Mouse (Mus musculus) liver, embryonic 16.5 days (tissue): ENCODE results near the gene Crtac1. TPM values are rescaled to one million over a fixed set of nuclear protein-coding genes. Genes with fewer than 3 reads are reported as not detected.

Source experiments
- ATAC-seq: fragments of 200-750 bp; cut with Nextera tagmentation; 2 replicates; pipeline ENCODE4 v1.8.0; 2017; ENCODE audit warnings: low read depth, mild to moderate bottlenecking, moderate number of reproducible peaks, moderate library complexity
- H3K27ac ChIP-seq: fragments of 300-500 bp; sonication (generic); 2 replicates; pipeline ENCODE4 v1.5.1; 2014; ENCODE audit warnings: mild to moderate bottlenecking, low read length
- H3K27me3 ChIP-seq: fragments of 300-500 bp; sonication (generic); 2 replicates; pipeline ENCODE4 v1.6.1; 2014; ENCODE audit warnings: low read depth, low read length, mixed read lengths; ENCODE audit not compliant: control insufficient read depth, insufficient read depth
- H3K36me3 ChIP-seq: fragments of 300-500 bp; sonication (generic); 2 replicates; pipeline ENCODE4 v1.6.1; 2014; ENCODE audit warnings: mild to moderate bottlenecking; ENCODE audit not compliant: control insufficient read depth, insufficient read depth
- H3K4me1 ChIP-seq: fragments of 300-500 bp; sonication (generic); 2 replicates; pipeline ENCODE4 v1.6.1; 2014; ENCODE audit warnings: low read depth, low read length, mixed read lengths; ENCODE audit not compliant: control insufficient read depth
- H3K4me2 ChIP-seq: fragments of 300-500 bp; sonication (generic); 2 replicates; pipeline ENCODE4 v1.6.1; 2014; ENCODE audit warnings: low read depth, low read length, mixed read lengths
- H3K4me3 ChIP-seq: fragments of 300-500 bp; sonication (generic); 2 replicates; pipeline ENCODE4 v1.5.1; 2014; ENCODE audit warnings: low read depth, mild to moderate bottlenecking, low read length
- H3K9ac ChIP-seq: fragments of 300-500 bp; sonication (generic); 2 replicates; pipeline ENCODE4 v1.6.1; 2014; ENCODE audit warnings: low read depth, low read length
- H3K9me3 ChIP-seq: fragments of 300-500 bp; sonication (generic); replicated peaks from 2 replicates; pipeline ENCODE4 v1.6.1; 2016; ENCODE audit warnings: low read length; ENCODE audit not compliant: control insufficient read depth
- WGBS: fragments of 180-500 bp; shearing (Covaris S2); extraction: QIAGEN DNeasy Blood & Tissue Kit; methylation state at CpG from one replicate; pipeline ENCODE4 v1.1.7; 2014; ENCODE audit not compliant: insufficient replicate concordance; 5-methylcytosine and 5-hydroxymethylcytosine counted together
- polyA plus RNA-seq: library from polyadenylated mRNA; unstranded; fragments of >200 nt; fragmentation: Nextera tagmentation; extraction: Ambion mirVana; gene quantifications from 2 replicates; pipeline ENCODE4 v1.2.1, GENCODE M21; 2015

The Crtac1 gene
- polyA plus RNA-seq, 1 experiment from 2014 or later, result 0.08 TPM

DNA sequence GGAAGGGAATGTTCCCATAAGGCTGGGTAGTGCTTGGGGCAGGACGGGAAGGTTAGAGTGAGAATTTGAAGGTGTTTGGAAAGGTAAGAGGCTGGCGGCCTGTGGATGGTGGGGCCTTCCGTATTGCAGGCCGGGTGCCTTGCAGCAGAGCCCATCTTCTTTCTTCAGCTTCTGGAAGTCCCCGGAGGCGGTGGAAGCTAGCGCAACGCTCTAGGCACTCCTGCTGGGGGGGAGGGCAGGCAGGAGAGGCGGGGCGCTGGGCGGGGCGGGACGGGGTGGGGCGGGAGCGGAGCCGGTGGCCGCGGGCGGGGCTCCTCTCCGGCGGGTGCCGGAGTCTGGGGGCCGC is 176.2 kb downstream of the Crtac1 start:
- H3K27me3 ChIP-seq, result peaks cover 18% of the 10 kb centered on the region
- H3K9ac ChIP-seq, result no peak overlapping the region
- peak overlapping the region; percentile 16; the same call in 1 of the 2 replicates for H3K4me3 ChIP-seq
- no peak overlapping the region for H3K27ac ChIP-seq
- no peak for ATAC-seq
- peak overlapping the region; percentile 38 for H3K4me2 ChIP-seq
- WGBS, result 2% methylated on average over 20 of the region's 23 CpGs
- no peaks in the 10 kb centered on the region for H3K36me3 ChIP-seq
- H3K9me3 ChIP-seq, result no peaks in the 10 kb centered on the region
- no peaks in the 10 kb centered on the region; the same call in 1 of the 2 replicates for H3K4me1 ChIP-seq

DNA sequence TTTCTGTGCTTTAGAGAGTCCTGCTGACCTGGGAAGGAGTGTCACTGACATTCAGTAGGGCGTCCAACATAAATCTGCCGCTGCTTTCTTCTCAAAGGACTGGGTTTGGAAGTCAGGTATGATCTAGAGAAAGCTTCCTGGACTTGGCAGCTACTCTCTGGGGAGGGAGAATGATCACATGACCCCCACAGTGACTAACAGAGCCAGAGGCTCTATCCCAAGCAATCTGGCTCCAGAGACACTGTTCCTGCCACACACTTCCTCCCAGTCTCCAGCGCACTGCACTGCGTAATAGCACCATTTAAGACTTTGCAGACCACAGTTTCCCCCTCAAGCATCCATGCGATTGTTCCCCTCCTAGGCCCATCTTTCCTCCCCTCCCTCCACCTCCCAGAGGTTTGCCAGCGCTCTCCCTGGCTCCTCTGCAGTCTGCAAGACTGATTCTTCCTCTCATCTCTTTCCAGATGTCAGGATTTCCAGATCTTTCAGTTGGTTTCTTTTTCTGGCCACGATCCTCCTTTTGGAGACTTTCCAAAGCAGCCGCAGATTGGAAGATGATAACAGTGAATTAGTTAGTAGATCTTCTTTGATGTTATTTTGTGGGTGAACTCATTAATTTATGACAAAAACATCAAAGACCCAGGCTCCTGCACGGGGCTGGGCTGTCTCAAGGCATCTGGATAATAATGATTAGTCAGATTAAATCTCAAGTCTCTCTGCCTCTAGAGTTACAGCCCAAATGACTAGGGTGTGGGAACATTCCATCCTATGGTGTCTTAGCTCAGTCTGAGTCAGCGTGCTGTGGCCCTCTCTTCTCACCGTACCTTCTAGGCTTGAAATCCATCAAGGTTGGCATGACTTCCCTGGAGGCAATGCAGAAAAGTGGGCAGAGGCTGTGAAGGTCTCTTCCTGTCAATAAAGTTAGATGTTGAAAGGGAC is 181.3 kb downstream of the Crtac1 start:
- Histone ChIP-seq H3K4me1 (no peaks in the 10 kb centered on the region), H3K4me3 (no peak overlapping the region), H3K27me3 (peaks cover 9% of the 10 kb centered on the region), H3K36me3 (no peaks in the 10 kb centered on the region), H3K27ac (no peak overlapping the region), H3K9me3 (no peaks in the 10 kb centered on the region), H3K4me2 (no peak overlapping the region), H3K9ac (no peak overlapping the region)
- no peak for ATAC-seq
- WGBS, result 44% methylated on average over 11 of the region's 11 CpGs

DNA sequence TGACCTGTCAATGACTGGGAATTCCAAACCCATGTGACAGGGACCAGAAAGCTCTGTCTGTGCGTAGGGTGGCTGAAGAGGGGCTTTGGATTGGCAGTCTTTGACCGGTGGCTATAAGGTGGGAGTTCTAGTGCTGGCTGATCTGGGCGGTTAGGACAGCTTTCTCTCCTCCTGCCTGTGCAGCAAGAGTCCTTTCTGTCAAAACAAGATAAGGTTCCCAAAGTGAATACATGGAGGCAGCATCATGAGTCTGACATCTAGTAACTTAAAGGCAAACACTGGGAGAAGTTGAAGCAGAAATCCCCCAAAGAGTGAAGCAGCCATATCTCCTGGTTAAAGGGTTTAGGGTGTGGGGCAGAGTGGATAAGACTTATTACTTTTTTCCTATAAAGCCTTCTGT is 184.1 kb downstream of the Crtac1 start, which contains the start of gene Golga7b:
TSS of gene Golga7b (plus strand) at position 56 of the 400 bp plus-strand sequence.
- Histone ChIP-seq H3K4me3 (no peak within 1 kb of the TSS), H3K36me3 (no peaks in the 10 kb centered on the region), H3K27ac (no peak within 1 kb of the TSS), H3K9ac (no peak within 1 kb of the TSS), H3K4me2 (no peak within 1 kb of the TSS), H3K27me3 (no peaks in the 10 kb centered on the region), H3K9me3 (no peaks in the 10 kb centered on the region), H3K4me1 (no peaks in the 10 kb centered on the region)
- 37% methylated on average over 3 of the region's 3 CpGs for WGBS
- ATAC-seq, result no peak

DNA sequence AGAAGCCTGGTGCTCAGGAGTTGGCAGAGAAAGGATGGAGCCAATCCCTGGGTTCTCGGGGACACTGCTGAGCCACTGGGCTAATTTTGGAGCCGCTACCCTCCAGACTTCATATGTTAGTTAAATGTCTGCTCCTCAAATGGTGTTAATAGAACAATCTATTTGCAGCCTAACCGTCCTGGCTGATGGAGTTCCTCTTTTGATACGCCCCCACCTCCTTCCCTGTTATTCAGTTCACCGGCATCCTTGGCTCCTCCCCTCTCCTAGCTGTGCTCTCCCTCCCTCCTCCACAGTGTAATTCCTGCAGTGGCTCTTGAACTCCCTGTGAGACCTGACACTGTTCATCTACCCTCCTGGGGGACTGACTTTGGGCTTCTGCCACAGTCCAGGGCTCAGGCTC is 185.0 kb downstream of the Crtac1 start:
- ATAC-seq, result no peak
- no peak overlapping the region for H3K4me2 ChIP-seq
- no peak overlapping the region for H3K9ac ChIP-seq
- H3K9me3 ChIP-seq, result no peaks in the 10 kb centered on the region
- 31% methylated on average over 5 of the region's 5 CpGs for WGBS
- H3K36me3 ChIP-seq, result no peaks in the 10 kb centered on the region
- no peaks in the 10 kb centered on the region for H3K27me3 ChIP-seq
- no peak overlapping the region for H3K4me3 ChIP-seq
- no peaks in the 10 kb centered on the region for H3K4me1 ChIP-seq
- H3K27ac ChIP-seq, result no peak overlapping the region

DNA sequence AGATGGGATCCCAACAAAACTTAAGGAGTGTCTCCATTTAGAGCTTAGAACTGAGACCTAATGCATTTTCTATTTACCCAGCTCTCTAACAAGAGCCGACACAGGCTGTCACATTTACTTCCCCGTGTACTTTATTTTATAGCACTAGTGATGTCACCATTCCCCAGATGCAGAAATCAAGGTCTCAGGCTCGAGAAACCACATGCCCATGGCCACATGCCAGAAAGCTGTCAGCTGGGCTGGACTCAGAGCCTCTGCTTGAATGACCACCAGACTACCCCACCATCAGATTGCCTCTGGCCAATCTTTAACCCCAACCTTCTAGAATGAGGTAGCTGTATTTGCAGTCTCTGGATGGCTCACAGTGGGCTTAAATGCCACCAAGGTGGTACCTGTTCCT is 188.2 kb downstream of the Crtac1 start:
- no peak overlapping the region for H3K27ac ChIP-seq
- H3K4me2 ChIP-seq, result no peak overlapping the region
- H3K9me3 ChIP-seq, result no peaks in the 10 kb centered on the region
- 45% methylated on average over 3 of the region's 3 CpGs for WGBS
- no peaks in the 10 kb centered on the region for H3K4me1 ChIP-seq
- no peak overlapping the region for H3K4me3 ChIP-seq
- no peak for ATAC-seq
- H3K36me3 ChIP-seq, result no peaks in the 10 kb centered on the region
- H3K9ac ChIP-seq, result no peak overlapping the region
- H3K27me3 ChIP-seq, result no peaks in the 10 kb centered on the region

DNA sequence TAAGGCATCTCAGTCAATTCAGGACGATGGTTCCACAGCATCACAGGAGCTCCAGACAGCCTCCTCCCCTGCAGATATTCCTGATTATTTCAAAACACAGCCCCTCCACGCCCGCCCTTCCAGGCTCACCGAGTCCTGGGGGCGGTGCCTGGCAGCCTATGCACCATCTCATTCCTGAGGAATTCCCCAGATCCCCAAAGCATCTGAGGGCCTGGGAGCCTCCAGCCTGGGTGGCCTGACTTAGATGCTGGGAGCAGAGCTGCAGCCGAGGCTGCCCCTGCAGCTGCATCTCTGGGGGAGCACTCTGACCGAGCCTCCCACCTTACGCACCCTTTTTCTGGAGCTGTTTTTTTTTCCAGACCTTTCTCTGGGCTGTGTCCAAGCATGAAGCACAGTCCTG is 190.7 kb downstream of the Crtac1 start:
- Histone ChIP-seq H3K9ac (no peak overlapping the region), H3K9me3 (no peaks in the 10 kb centered on the region), H3K27ac (no peak overlapping the region), H3K4me1 (no peaks in the 10 kb centered on the region), H3K4me2 (no peak overlapping the region), H3K27me3 (no peaks in the 10 kb centered on the region), H3K4me3 (no peak overlapping the region), H3K36me3 (no peaks in the 10 kb centered on the region)
- 60% methylated on average over 8 of the region's 8 CpGs for WGBS
- ATAC-seq, result no peak

DNA sequence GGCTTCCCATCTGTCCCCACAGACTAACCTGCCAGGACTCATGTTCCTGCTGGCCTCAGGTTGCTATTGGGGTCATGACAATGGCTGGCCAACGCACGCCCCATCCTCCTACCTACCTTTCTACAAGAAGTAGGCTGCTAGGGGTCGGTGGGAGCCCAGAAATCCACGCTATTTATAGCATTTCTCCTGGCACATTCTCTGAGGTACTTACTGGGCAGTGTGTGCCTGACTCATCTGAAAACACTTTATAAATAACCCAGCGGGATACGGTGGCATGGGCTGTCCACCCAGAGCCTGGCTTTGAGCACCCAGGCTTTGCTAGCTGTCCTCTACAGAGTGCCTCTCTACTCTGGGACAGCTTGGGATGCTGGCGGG is 193.3 kb downstream of the Crtac1 start:
- Histone ChIP-seq H3K4me3 (no peak overlapping the region), H3K9ac (no peak overlapping the region), H3K4me1 (no peaks in the 10 kb centered on the region), H3K9me3 (no peaks in the 10 kb centered on the region), H3K36me3 (no peaks in the 10 kb centered on the region), H3K27me3 (no peaks in the 10 kb centered on the region), H3K4me2 (no peak overlapping the region), H3K27ac (no peak overlapping the region)
- no peak for ATAC-seq
- WGBS, result 49% methylated on average over 7 of the region's 7 CpGs

DNA sequence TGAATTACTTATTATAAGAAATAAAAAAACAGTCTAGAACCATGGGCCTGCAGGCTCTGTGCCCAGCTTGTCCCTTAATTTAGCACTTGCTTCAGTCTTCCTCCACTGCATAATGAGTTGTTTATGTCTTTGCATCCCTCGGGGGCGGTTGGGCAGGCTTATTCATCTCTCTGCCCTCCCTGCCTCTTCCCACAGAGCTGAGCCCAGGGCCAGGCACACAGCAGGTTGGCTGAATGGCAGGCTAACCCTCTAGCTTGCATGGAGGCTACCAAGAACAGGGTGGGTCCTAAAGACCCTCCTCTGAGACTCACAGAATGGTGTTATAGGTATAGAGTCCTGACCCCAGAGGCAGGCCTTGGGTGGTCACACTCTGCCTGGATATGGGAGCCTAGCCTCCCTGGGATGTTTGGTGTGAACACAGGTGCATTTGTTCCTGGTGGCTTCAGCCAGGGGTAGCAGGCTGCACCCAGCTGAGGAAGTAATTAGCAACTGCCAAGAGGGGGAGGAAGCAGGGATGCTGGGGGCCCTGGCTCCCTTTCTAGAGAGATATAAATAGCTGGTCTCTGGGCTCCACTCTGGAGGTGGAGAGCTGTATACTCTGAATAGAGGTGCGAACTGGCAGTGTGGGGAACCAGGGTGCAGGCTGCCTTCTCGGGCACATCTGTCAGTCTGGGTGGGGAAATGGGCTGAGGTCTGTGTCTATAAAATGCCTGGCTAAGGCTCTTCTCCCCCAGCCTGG is 193.8 kb downstream of the Crtac1 start:
- no peak overlapping the region for H3K4me2 ChIP-seq
- H3K4me1 ChIP-seq, result no peaks in the 10 kb centered on the region
- no peak overlapping the region for H3K9ac ChIP-seq
- H3K36me3 ChIP-seq, result no peaks in the 10 kb centered on the region
- ATAC-seq, result no peak
- H3K4me3 ChIP-seq, result no peak overlapping the region
- WGBS, result 28% methylated on average over 4 of the region's 4 CpGs
- no peak overlapping the region for H3K27ac ChIP-seq
- H3K27me3 ChIP-seq, result no peaks in the 10 kb centered on the region
- H3K9me3 ChIP-seq, result no peaks in the 10 kb centered on the region
